In genomic region chr17:79777874-79778395, GRCm38 (mm10) we compare ENCODE assay signal across 11 mouse cellular contexts.
"Had no signal": no experiment of that assay in that cellular context is flagged by ENCODE, and none has a peak within 500 bp of the region (broad histone marks: within the 10 kb centered on the region; RNA-seq: fewer than 3 reads in every experiment).

No protein-coding gene starts in this region.

- DNase-seq: kidney, adult 2 months; kidney, postnatal 25 days; layer of hippocampus, adult 9-11 months; liver; lung, adult 18-20 months; lung, postnatal 10 days; lung, postnatal 36 days; retina, postnatal 1 day; right cerebral cortex, postnatal 25 days; spleen, adult 18-20 months; thymus, postnatal 25 days had no signal
